Comparison of ENCODE assay signal across 32 mouse cellular contexts in genomic region chr1:192692982-192693381, GRCm38 (mm10).
DNase-seq lines count a peak whose midpoint lies in the region; ATAC-seq and TF ChIP-seq lines count a peak whose summit lies in the region.
"Had no signal": no experiment of that assay in that cellular context is flagged by ENCODE, and none has a peak within 500 bp of the region (broad histone marks: within the 10 kb centered on the region; RNA-seq: fewer than 3 reads in every experiment).

No protein-coding gene starts in this region.

- 6% methylated on average over 7 of the region's 7 CpGs for WGBS in thymus, adult 2 months
- WGBS in forebrain, embryonic 14.5 days: 86% methylated on average over 7 of the region's 7 CpGs
- 87% methylated on average over 7 of the region's 7 CpGs for WGBS in hindbrain, embryonic 11.5 days

- TF ChIP-seq POLR2A in thymus, adult 2 months (IDR thresholded peaks at IDR 0.05; ENCODE audit: control insufficient read depth, extremely low read depth, insufficient read depth, low read length, poor library complexity): no peak

- TF ChIP-seq CTCF in thymus, adult 2 months (IDR thresholded peaks at IDR 0.05; ENCODE audit: borderline replicate concordance, control insufficient read depth, extremely low read depth, insufficient read depth, low read length, poor library complexity): no peak

- no peaks in the 10 kb centered on the region for H3K9me3 ChIP-seq in forebrain, embryonic 14.5 days (replicated peaks; ENCODE audit: control insufficient read depth, low read length)
- H3K9me3 ChIP-seq in hindbrain, embryonic 11.5 days (ENCODE audit: control insufficient read depth, low read length): no peaks in the 10 kb centered on the region
- H3K9me3 ChIP-seq: embryonic facial prominence, embryonic 10.5 days; embryonic facial prominence, embryonic 15.5 days; forebrain, embryonic 15.5 days; hindbrain, embryonic 10.5 days; intestine, embryonic 15.5 days; limb, embryonic 13.5 days; lung, embryonic 15.5 days; midbrain, embryonic 13.5 days; neural tube, embryonic 12.5 days had no signal

- 0 out of 2 replicates have a peak, but pooled peaks cover 4% of the 10 kb centered on the region for H3K4me1 ChIP-seq in thymus, adult 2 months (replicated peaks; ENCODE audit: control insufficient read depth, insufficient read depth, low read length)
- H3K4me1 ChIP-seq in forebrain, embryonic 14.5 days (ENCODE audit: control insufficient read depth, insufficient read depth, low read length): no peaks in the 10 kb centered on the region
- no peaks in the 10 kb centered on the region for H3K4me1 ChIP-seq in hindbrain, embryonic 11.5 days (replicated peaks; ENCODE audit: control insufficient read depth, insufficient read depth, low read length)
- H3K4me1 ChIP-seq: forebrain, embryonic 15.5 days; intestine, embryonic 15.5 days; lung, embryonic 15.5 days; megakaryocyte, embryonic 14.5 days; midbrain, embryonic 13.5 days; neural tube, embryonic 12.5 days had no signal

- H3K36me3 ChIP-seq in thymus, adult 2 months (ENCODE audit: control insufficient read depth, insufficient read depth, low read length): no peaks in the 10 kb centered on the region
- no peaks in the 10 kb centered on the region for H3K36me3 ChIP-seq in forebrain, embryonic 14.5 days (ENCODE audit: control insufficient read depth, insufficient read depth, low read length)
- no peaks in the 10 kb centered on the region for H3K36me3 ChIP-seq in hindbrain, embryonic 11.5 days (ENCODE audit: control insufficient read depth, insufficient read depth, low read length)
- H3K36me3 ChIP-seq: embryonic facial prominence, embryonic 10.5 days; embryonic facial prominence, embryonic 15.5 days; forebrain, embryonic 15.5 days; hindbrain, embryonic 10.5 days; intestine, embryonic 15.5 days; limb, embryonic 13.5 days; lung, embryonic 15.5 days; midbrain, embryonic 13.5 days; neural tube, embryonic 12.5 days had no signal

- ATAC-seq in granulocyte monocyte progenitor cell, adult 5-6 weeks (replicated peaks; ENCODE audit: poor library complexity, severe bottlenecking): peak; percentile 66
- ATAC-seq in forebrain, embryonic 14.5 days: no peak
- no peak for ATAC-seq in hindbrain, embryonic 11.5 days (ENCODE audit: low FRiP score)
- ATAC-seq: forebrain, embryonic 15.5 days; hindbrain, embryonic 16.5 days; intestine, embryonic 15.5 days; midbrain, embryonic 13.5 days had no signal

- no peak overlapping the region for H3K27ac ChIP-seq in thymus, adult 2 months (ENCODE audit: control insufficient read depth, insufficient read depth, low read length)
- no peak overlapping the region for H3K27ac ChIP-seq in forebrain, embryonic 14.5 days (ENCODE audit: low read depth, low read length)
- H3K27ac ChIP-seq in hindbrain, embryonic 11.5 days (ENCODE audit: low read depth, low read length): no peak overlapping the region
- H3K27ac ChIP-seq: embryonic facial prominence, embryonic 10.5 days; embryonic facial prominence, embryonic 15.5 days; forebrain, embryonic 15.5 days; hindbrain, embryonic 10.5 days; intestine, embryonic 15.5 days; limb, embryonic 13.5 days; lung, embryonic 15.5 days; midbrain, embryonic 13.5 days; neural tube, embryonic 12.5 days; stomach, postnatal 0 days had no signal

- DNase-seq in thymus, adult 2 months: peak; percentile 6
- DNase-seq in thymus, adult 18-20 months: no peak
- DNase-seq in natural killer cell, adult 2 months (ENCODE audit: low spot score in 2 of 2): peak; percentile 16 to 46
- peak; percentile 27 for DNase-seq in thymus, postnatal 4 days
- DNase-seq in forebrain, embryonic 14.5 days (ENCODE audit: low spot score): no peak
- DNase-seq in heart, postnatal 14 days: no peak
- no peak for DNase-seq in hindbrain, embryonic 11.5 days (ENCODE audit: low spot score)
- DNase-seq: adrenal gland, adult 2 months; adrenal gland, postnatal 36 days; B cell, adult 2 months; cerebellum, adult 2 months; cerebellum, postnatal 14 days; gastrocnemius, postnatal 10 days; kidney, adult 2 months; kidney, postnatal 36 days; right cerebral cortex, adult 18-20 months; spleen, adult 18-20 months had no signal

- no peak overlapping the region for H3K9ac ChIP-seq in forebrain, embryonic 14.5 days (ENCODE audit: low read length)
- no peak overlapping the region for H3K9ac ChIP-seq in hindbrain, embryonic 11.5 days (ENCODE audit: low read depth, low read length)
- H3K9ac ChIP-seq: embryonic facial prominence, embryonic 15.5 days; forebrain, embryonic 15.5 days; intestine, embryonic 15.5 days; limb, embryonic 13.5 days; lung, embryonic 15.5 days; midbrain, embryonic 13.5 days; neural tube, embryonic 12.5 days had no signal

- intact Hi-C loops in heart, postnatal 14 days (cut with DNase I): no loop called here

- no peaks in the 10 kb centered on the region for H3K27me3 ChIP-seq in thymus, adult 2 months (ENCODE audit: control insufficient read depth, insufficient read depth, low read length)
- H3K27me3 ChIP-seq in forebrain, embryonic 14.5 days (replicated peaks; ENCODE audit: control insufficient read depth, insufficient read depth, low read length): no peaks in the 10 kb centered on the region
- no peaks in the 10 kb centered on the region for H3K27me3 ChIP-seq in hindbrain, embryonic 11.5 days (ENCODE audit: control insufficient read depth, insufficient read depth, low read length)
- H3K27me3 ChIP-seq: embryonic facial prominence, embryonic 15.5 days; forebrain, embryonic 15.5 days; intestine, embryonic 15.5 days; limb, embryonic 13.5 days; lung, embryonic 15.5 days; midbrain, embryonic 13.5 days; neural tube, embryonic 12.5 days had no signal

- H3K4me2 ChIP-seq in forebrain, embryonic 14.5 days (ENCODE audit: low read length): no peak overlapping the region
- H3K4me2 ChIP-seq in hindbrain, embryonic 11.5 days (replicated peaks; ENCODE audit: low read depth, low read length): no peak overlapping the region
- H3K4me2 ChIP-seq: embryonic facial prominence, embryonic 15.5 days; forebrain, embryonic 15.5 days; heart, embryonic 11.5 days; intestine, embryonic 15.5 days; limb, embryonic 13.5 days; liver, embryonic 11.5 days; lung, embryonic 15.5 days; midbrain, embryonic 13.5 days; neural tube, embryonic 12.5 days had no signal

- H3K4me3 ChIP-seq in thymus, adult 2 months (ENCODE audit: control insufficient read depth, insufficient read depth, low read length): no peak overlapping the region
- no peak overlapping the region for H3K4me3 ChIP-seq in forebrain, embryonic 14.5 days (ENCODE audit: low read depth, low read length)
- H3K4me3 ChIP-seq in hindbrain, embryonic 11.5 days (ENCODE audit: low read depth, low read length): no peak overlapping the region
- H3K4me3 ChIP-seq: embryonic facial prominence, embryonic 10.5 days; embryonic facial prominence, embryonic 15.5 days; forebrain, embryonic 15.5 days; hindbrain, embryonic 10.5 days; intestine, embryonic 15.5 days; limb, embryonic 13.5 days; lung, embryonic 15.5 days; megakaryocyte, embryonic 14.5 days; midbrain, embryonic 13.5 days; neural tube, embryonic 12.5 days had no signal

Comparison
In these comparisons a context has a peak if more than half of its experiments do, and no peak if none do; other contexts are left out.
1. DNase-seq: peak in thymus, adult 2 months (single experiment), natural killer cell, adult 2 months (2 of 2) and thymus, postnatal 4 days (single experiment); none in thymus, adult 18-20 months (0 of 2), forebrain, embryonic 14.5 days (single experiment), heart, postnatal 14 days (0 of 2) and hindbrain, embryonic 11.5 days (single experiment).